Mouse (Mus musculus): Measurements from ENCODE around the gene P2rx6. TPM values are rescaled to one million over a fixed set of nuclear protein-coding genes. Genes with fewer than 3 reads are reported as not detected.
A peak's percentile ranks its signal among the peaks of the same experiment; 100 is the strongest.
"Not testable (repeated sequence)": the region's sequence is repeated elsewhere in the genome, so short reads cannot be mapped to it uniquely, and the experiment has no call there.

P2rx6 gene
- total and polyA plus RNA-seq, 3 experiments: 0.11 TPM; not detected in 2

DNA sequence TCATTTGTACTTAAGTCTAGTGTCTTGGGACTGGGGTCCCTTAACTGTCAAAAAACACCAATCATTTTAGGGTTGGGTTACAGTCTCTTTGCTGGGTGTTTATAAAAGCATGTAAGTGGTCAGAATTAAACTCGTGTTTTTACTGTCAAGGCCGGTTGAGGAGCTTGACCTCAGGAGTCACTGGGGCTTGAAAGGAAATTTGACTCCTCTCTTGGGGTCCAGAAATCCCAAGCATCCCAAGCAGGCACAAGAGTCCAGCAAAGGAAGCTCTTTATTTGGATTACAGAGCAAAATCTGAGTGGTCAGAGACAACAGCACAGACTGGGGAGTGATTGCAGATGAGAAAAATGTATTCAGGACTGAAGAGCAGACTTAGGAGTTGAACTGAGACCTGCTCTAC, 29.0 kb downstream of the P2rx6 start:
- Histone ChIP-seq H3K27me3 (ENCODE audit: insufficient read depth, low read length) (peaks cover 28% of the 10 kb centered on the region), H3K36me3 (replicated peaks) (no peaks in the 10 kb centered on the region), H3K9me3 (replicated peaks) (peaks cover 10% of the 10 kb centered on the region), H3K4me3 (ENCODE audit: low read depth, low read length) (no peak overlapping the region), H3K4me1 (ENCODE audit: insufficient read depth, low read depth, low read length) (peaks cover 6% of the 10 kb centered on the region; the same call in 1 of the 2 replicates)
- TF ChIP-seq GATA2 (IDR thresholded peaks at IDR 0.05; ENCODE audit: borderline replicate concordance, low read depth, low read length) (no peak), TAL1 (conservative IDR thresholded peaks at IDR 0.05; ENCODE audit: low read depth, low read length) (no peak), CTCF (IDR thresholded peaks at IDR 0.05; ENCODE audit: low read depth, low read length) (no peak), GATA1 (IDR thresholded peaks at IDR 0.05; ENCODE audit: borderline replicate concordance, low read length) (no peak), POLR2AphosphoS5 (IDR thresholded peaks at IDR 0.05; ENCODE audit: insufficient replicate concordance, low read depth, low read length) (no peak)
- DNase-seq (ENCODE audit: low spot score): no peak
- ATAC-seq (ENCODE audit: extremely low read depth, insufficient number of reproducible peaks, low FRiP score, poor library complexity, severe bottlenecking): no peak

DNA sequence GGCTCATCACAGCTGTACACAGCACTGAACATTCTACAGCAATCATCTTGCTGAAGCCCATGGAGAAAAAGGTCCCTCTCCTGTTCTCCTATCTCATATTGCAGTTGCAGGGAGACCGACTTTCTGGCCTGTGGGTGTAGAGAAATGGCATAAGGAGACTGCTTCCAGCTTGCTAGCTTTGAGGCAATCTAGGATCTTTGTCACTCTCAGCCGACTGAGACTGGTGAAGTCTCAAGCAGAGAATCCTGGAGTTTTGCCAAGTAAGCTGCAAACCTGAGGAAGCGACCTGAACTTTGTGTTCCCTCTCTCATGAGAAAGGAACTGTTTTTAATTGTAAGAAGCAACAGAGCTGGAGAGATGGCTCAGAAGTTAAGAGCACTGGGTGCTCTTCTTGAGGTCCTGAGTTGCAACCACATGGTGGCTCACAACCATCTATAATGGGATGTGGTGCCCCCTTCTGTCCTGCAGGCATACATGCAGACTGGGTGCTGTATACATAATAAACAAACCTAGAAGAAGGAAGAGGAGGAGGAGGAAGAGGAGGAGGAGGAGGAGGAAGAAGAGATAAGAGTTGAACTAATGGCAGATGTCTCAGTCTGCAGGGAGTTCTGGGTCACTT, 39.4 kb downstream of the P2rx6 start:
- H3K4me3 ChIP-seq (ENCODE audit: low read depth, low read length): no peak overlapping the region
- H3K9me3 ChIP-seq (replicated peaks): no peaks in the 10 kb centered on the region; the same call in 1 of the 2 replicates
- DNase-seq (ENCODE audit: low spot score) (no peak), ATAC-seq (ENCODE audit: extremely low read depth, insufficient number of reproducible peaks, low FRiP score, poor library complexity, severe bottlenecking) (no peak)
- no peaks in the 10 kb centered on the region for H3K36me3 ChIP-seq (replicated peaks)
- no peaks in the 10 kb centered on the region; the same call in 1 of the 2 replicates for H3K4me1 ChIP-seq (ENCODE audit: insufficient read depth, low read depth, low read length)
- peaks cover 24% of the 10 kb centered on the region for H3K27me3 ChIP-seq (ENCODE audit: insufficient read depth, low read length)
- TF ChIP-seq GATA2 (IDR thresholded peaks at IDR 0.05; ENCODE audit: borderline replicate concordance, low read depth, low read length) (no peak), GATA1 (IDR thresholded peaks at IDR 0.05; ENCODE audit: borderline replicate concordance, low read length) (no peak), CTCF (IDR thresholded peaks at IDR 0.05; ENCODE audit: low read depth, low read length) (no peak), POLR2AphosphoS5 (IDR thresholded peaks at IDR 0.05; ENCODE audit: insufficient replicate concordance, low read depth, low read length) (no peak), TAL1 (conservative IDR thresholded peaks at IDR 0.05; ENCODE audit: low read depth, low read length) (no peak)

GRCm38 (mm10) chr16:17604941-17605340, 43.3 kb downstream of the P2rx6 start:
- Histone ChIP-seq H3K27me3 (ENCODE audit: insufficient read depth, low read length) (peaks cover 33% of the 10 kb centered on the region), H3K4me1 (ENCODE audit: insufficient read depth, low read depth, low read length) (no peaks in the 10 kb centered on the region; the same call in 1 of the 2 replicates), H3K36me3 (replicated peaks) (no peaks in the 10 kb centered on the region), H3K9me3 (replicated peaks) (peaks cover 4% of the 10 kb centered on the region), H3K4me3 (ENCODE audit: low read depth, low read length) (no peak overlapping the region)
- no peak for DNase-seq (ENCODE audit: low spot score)
- ATAC-seq (ENCODE audit: extremely low read depth, insufficient number of reproducible peaks, low FRiP score, poor library complexity, severe bottlenecking): no peak
- TF ChIP-seq GATA1 (IDR thresholded peaks at IDR 0.05; ENCODE audit: borderline replicate concordance, low read length) (no peak), POLR2AphosphoS5 (IDR thresholded peaks at IDR 0.05; ENCODE audit: insufficient replicate concordance, low read depth, low read length) (no peak), TAL1 (conservative IDR thresholded peaks at IDR 0.05; ENCODE audit: low read depth, low read length) (no peak), GATA2 (IDR thresholded peaks at IDR 0.05; ENCODE audit: borderline replicate concordance, low read depth, low read length) (no peak), CTCF (IDR thresholded peaks at IDR 0.05; ENCODE audit: low read depth, low read length) (no peak)

DNA sequence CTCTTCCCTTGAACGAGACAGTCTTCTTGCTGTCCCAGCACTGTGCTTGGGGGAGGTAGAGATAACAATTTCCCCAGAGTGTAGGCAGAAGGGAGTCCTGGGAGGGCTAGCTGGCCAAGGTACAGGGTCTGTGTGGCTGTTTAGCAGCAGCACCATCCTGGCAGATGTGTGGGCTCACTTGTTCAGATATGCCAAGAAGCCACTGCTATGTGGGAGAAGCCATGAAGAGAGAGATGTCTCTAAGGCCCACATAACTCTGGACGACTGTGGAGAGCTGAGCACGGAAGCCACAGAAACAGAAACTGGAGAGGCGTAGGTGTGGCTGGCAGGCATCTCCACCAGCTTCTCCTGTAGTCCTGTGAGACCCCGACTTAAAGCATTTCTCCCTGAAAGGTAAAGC, 44.0 kb downstream of the P2rx6 start:
- H3K9me3 ChIP-seq (replicated peaks): peaks cover 9% of the 10 kb centered on the region
- H3K36me3 ChIP-seq (replicated peaks): no peaks in the 10 kb centered on the region
- H3K4me1 ChIP-seq (ENCODE audit: insufficient read depth, low read depth, low read length): no peaks in the 10 kb centered on the region; the same call in 1 of the 2 replicates
- DNase-seq (ENCODE audit: low spot score) (no peak), ATAC-seq (ENCODE audit: extremely low read depth, insufficient number of reproducible peaks, low FRiP score, poor library complexity, severe bottlenecking) (no peak)
- no peak for TF ChIP-seq TAL1 (conservative IDR thresholded peaks at IDR 0.05; ENCODE audit: low read depth, low read length)
- TF ChIP-seq GATA1 (IDR thresholded peaks at IDR 0.05; ENCODE audit: borderline replicate concordance, low read length): no peak
- no peak for TF ChIP-seq GATA2 (IDR thresholded peaks at IDR 0.05; ENCODE audit: borderline replicate concordance, low read depth, low read length)
- no peak for TF ChIP-seq POLR2AphosphoS5 (IDR thresholded peaks at IDR 0.05; ENCODE audit: insufficient replicate concordance, low read depth, low read length)
- no peak overlapping the region for H3K4me3 ChIP-seq (ENCODE audit: low read depth, low read length)
- peaks cover 34% of the 10 kb centered on the region for H3K27me3 ChIP-seq (ENCODE audit: insufficient read depth, low read length)

DNA sequence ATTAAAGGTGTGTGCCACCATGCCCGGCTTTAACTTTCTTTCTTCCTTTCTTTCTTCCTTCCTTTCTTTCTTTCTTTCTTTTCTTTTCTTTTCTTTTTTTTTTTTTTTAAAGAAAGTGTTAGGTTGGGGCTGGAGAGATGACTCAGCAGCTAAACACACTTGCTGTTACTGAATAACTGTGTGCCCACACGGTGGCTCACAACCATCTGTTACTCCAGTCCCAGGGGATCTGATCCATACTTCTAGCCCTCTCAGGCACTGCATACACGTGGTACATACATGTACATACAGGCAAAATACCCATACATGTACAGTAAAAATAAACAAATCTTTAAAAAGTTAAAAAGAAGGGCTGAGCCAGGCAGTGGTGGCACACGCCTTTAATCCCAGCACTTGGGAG, 49.7 kb downstream of the P2rx6 start:
- DNase-seq (ENCODE audit: low spot score): no peak

GRCm38 (mm10) chr16:17614740-17615139, 53.1 kb downstream of the P2rx6 start:
- not testable (repeated sequence) for H3K27me3 ChIP-seq (ENCODE audit: insufficient read depth, low read length); DNase-seq (ENCODE audit: low spot score); H3K4me3 ChIP-seq (ENCODE audit: low read depth, low read length); H3K9me3 ChIP-seq (replicated peaks); H3K36me3 ChIP-seq (replicated peaks); ATAC-seq (ENCODE audit: extremely low read depth, insufficient number of reproducible peaks, low FRiP score, poor library complexity, severe bottlenecking)
- peaks cover 17% of the 10 kb centered on the region for H3K4me1 ChIP-seq (ENCODE audit: insufficient read depth, low read depth, low read length)
- peak; percentile 9; the same call in 1 of the 2 replicates for TF ChIP-seq CTCF (IDR thresholded peaks at IDR 0.05; ENCODE audit: low read depth, low read length)

More for the DNA sequence above, 49.7 kb downstream of the P2rx6 start:
- TF ChIP-seq POLR2AphosphoS5 (IDR thresholded peaks at IDR 0.05; ENCODE audit: insufficient replicate concordance, low read depth, low read length) (no peak), CTCF (IDR thresholded peaks at IDR 0.05; ENCODE audit: low read depth, low read length) (no peak), GATA2 (IDR thresholded peaks at IDR 0.05; ENCODE audit: borderline replicate concordance, low read depth, low read length) (no peak), GATA1 (IDR thresholded peaks at IDR 0.05; ENCODE audit: borderline replicate concordance, low read length) (no peak), TAL1 (conservative IDR thresholded peaks at IDR 0.05; ENCODE audit: low read depth, low read length) (no peak)
- Histone ChIP-seq H3K4me1 (ENCODE audit: insufficient read depth, low read depth, low read length) (no peaks in the 10 kb centered on the region), H3K27me3 (ENCODE audit: insufficient read depth, low read length) (peaks cover 17% of the 10 kb centered on the region), H3K4me3 (ENCODE audit: low read depth, low read length) (no peak overlapping the region), H3K9me3 (replicated peaks) (peaks cover 9% of the 10 kb centered on the region), H3K36me3 (replicated peaks) (no peaks in the 10 kb centered on the region)
- ATAC-seq (ENCODE audit: extremely low read depth, insufficient number of reproducible peaks, low FRiP score, poor library complexity, severe bottlenecking): no peak
